Mouse (Mus musculus) heart, embryonic 16.5 days (tissue): ENCODE results near the gene Fam69a. TPM values are rescaled to one million over a fixed set of nuclear protein-coding genes. Genes with fewer than 3 reads are reported as not detected.
"Not testable (repeated sequence)": the region's sequence is repeated elsewhere in the genome, so short reads cannot be mapped to it uniquely, and the experiment has no call there.

Experiments
- ATAC-seq: fragments of 200-750 bp; cut with Nextera tagmentation; replicated peaks from 2 replicates; pipeline ENCODE4 v1.8.0; 2017; ENCODE audit warnings: moderate number of reproducible peaks; ENCODE audit not compliant: insufficient read depth, low FRiP score; ENCODE audit errors: extremely low read depth
- H3K27ac ChIP-seq: fragments of 300-500 bp; sonication (generic); 2 replicates; pipeline ENCODE4 v1.5.1; 2014; ENCODE audit warnings: mild to moderate bottlenecking, low read length, control low read depth, moderate library complexity
- H3K27me3 ChIP-seq: fragments of 300-500 bp; sonication (generic); 2 replicates; pipeline ENCODE4 v1.6.1; 2014; ENCODE audit warnings: low read length, mixed read lengths; ENCODE audit not compliant: control insufficient read depth, insufficient read depth
- H3K36me3 ChIP-seq: fragments of 300-500 bp; sonication (generic); 2 replicates; pipeline ENCODE4 v1.6.1; 2014; ENCODE audit not compliant: control insufficient read depth, insufficient read depth
- H3K4me1 ChIP-seq: fragments of 300-500 bp; sonication (generic); 2 replicates; pipeline ENCODE4 v1.6.1; 2014; ENCODE audit warnings: low read length, mixed read lengths; ENCODE audit not compliant: control insufficient read depth, insufficient read depth
- H3K4me2 ChIP-seq: fragments of 300-500 bp; sonication (generic); 2 replicates; pipeline ENCODE4 v1.6.1; 2014; ENCODE audit warnings: low read depth, mild to moderate bottlenecking, control low read depth, low read length
- H3K4me3 ChIP-seq: fragments of 300-500 bp; sonication (generic); 2 replicates; pipeline ENCODE4 v1.5.1; 2014; ENCODE audit warnings: mild to moderate bottlenecking, control low read depth, low read length
- H3K9ac ChIP-seq: fragments of 300-500 bp; sonication (generic); 2 replicates; pipeline ENCODE4 v1.6.1; 2014; ENCODE audit warnings: low read length, control low read depth
- H3K9me3 ChIP-seq: fragments of 300-500 bp; sonication (generic); replicated peaks from 2 replicates; pipeline ENCODE4 v1.6.1; 2016; ENCODE audit warnings: low read length; ENCODE audit not compliant: control insufficient read depth
- WGBS: fragments of 180-500 bp; shearing (Covaris S2); extraction: QIAGEN DNeasy Blood & Tissue Kit; methylation state at CpG from one replicate; pipeline ENCODE4 v1.1.7; 2014; 5-methylcytosine and 5-hydroxymethylcytosine counted together
- polyA plus RNA-seq: library from polyadenylated mRNA; unstranded; fragments of >200 nt; fragmentation: Nextera tagmentation; extraction: Ambion mirVana; gene quantifications from 2 replicates; pipeline ENCODE4 v1.2.1, GENCODE M21; 2015

The Fam69a gene
- polyA plus RNA-seq: 21.0 and 23.1 TPM in 2 replicates

- peak within 1 kb of the TSS; percentile 89 for H3K4me3 ChIP-seq
- H3K27me3 ChIP-seq: no peaks in the 10 kb centered on the region
- H3K9ac ChIP-seq: peak within 1 kb of the TSS; percentile 89
- peak; percentile 95 for ATAC-seq
- peak within 1 kb of the TSS; percentile 77 for H3K4me2 ChIP-seq
- no peaks in the 10 kb centered on the region for H3K36me3 ChIP-seq
- H3K9me3 ChIP-seq: no peaks in the 10 kb centered on the region
- peak within 1 kb of the TSS; percentile 92 for H3K27ac ChIP-seq
- peaks cover 8% of the 10 kb centered on the region for H3K4me1 ChIP-seq
- under 1% methylated on average over 76 of the region's 91 CpGs for WGBS
Measured at GRCm38 (mm10) chr5:107986967-107987834, at the start of gene Fam69a. Fam69a (minus strand) TSS chr5:107987085.

GRCm38 (mm10) chr5:108035523-108035922, 48.6 kb upstream of the Fam69a start:
- Histone ChIP-seq H3K9ac (no peak overlapping the region), H3K4me3 (no peak overlapping the region), H3K4me1 (no peaks in the 10 kb centered on the region), H3K36me3 (no peaks in the 10 kb centered on the region), H3K27me3 (no peaks in the 10 kb centered on the region), H3K27ac (no peak overlapping the region), H3K4me2 (no peak overlapping the region), H3K9me3 (no peaks in the 10 kb centered on the region)
- 25% methylated on average over 2 of the region's 2 CpGs for WGBS
- ATAC-seq: no peak

GRCm38 (mm10) chr5:108034194-108034593, 47.3 kb upstream of the Fam69a start:
- no peaks in the 10 kb centered on the region for H3K4me1 ChIP-seq
- H3K27me3 ChIP-seq: no peaks in the 10 kb centered on the region
- no peak for ATAC-seq
- 38% methylated on average over 4 of the region's 4 CpGs for WGBS
- no peaks in the 10 kb centered on the region for H3K36me3 ChIP-seq
- H3K4me2 ChIP-seq: no peak overlapping the region
- no peak overlapping the region for H3K9ac ChIP-seq
- H3K9me3 ChIP-seq: no peaks in the 10 kb centered on the region
- H3K4me3 ChIP-seq: no peak overlapping the region
- H3K27ac ChIP-seq: no peak overlapping the region

GRCm38 (mm10) chr5:108031267-108031666, 44.4 kb upstream of the Fam69a start:
- no peak for ATAC-seq

GRCm38 (mm10) chr5:108029968-108030367, 43.1 kb upstream of the Fam69a start:
- Histone ChIP-seq H3K9me3 (no peaks in the 10 kb centered on the region), H3K4me3 (no peak overlapping the region), H3K27me3 (no peaks in the 10 kb centered on the region), H3K4me1 (no peaks in the 10 kb centered on the region), H3K4me2 (no peak overlapping the region), H3K36me3 (no peaks in the 10 kb centered on the region), H3K27ac (no peak overlapping the region), H3K9ac (no peak overlapping the region)
- no peak for ATAC-seq
- 73% methylated on average over 2 of the region's 2 CpGs for WGBS

More at GRCm38 (mm10) chr5:108031267-108031666, 44.4 kb upstream of the Fam69a start:
- Histone ChIP-seq H3K4me2 (no peak overlapping the region), H3K9ac (no peak overlapping the region), H3K36me3 (no peaks in the 10 kb centered on the region), H3K4me1 (no peaks in the 10 kb centered on the region), H3K27ac (no peak overlapping the region), H3K27me3 (no peaks in the 10 kb centered on the region), H3K4me3 (no peak overlapping the region), H3K9me3 (no peaks in the 10 kb centered on the region)
- 89% methylated on average over 4 of the region's 4 CpGs for WGBS

- WGBS: 82% methylated on average over 7 of the region's 7 CpGs
- H3K27ac ChIP-seq, H3K9me3 ChIP-seq, ATAC-seq, H3K27me3 ChIP-seq, H3K36me3 ChIP-seq, H3K9ac ChIP-seq, H3K4me2 ChIP-seq, H3K4me1 ChIP-seq, H3K4me3 ChIP-seq: not testable (repeated sequence)
Measured at GRCm38 (mm10) chr5:108028797-108029536, 42.1 kb upstream of the Fam69a start.

- H3K9ac ChIP-seq: no peak overlapping the region
- H3K9me3 ChIP-seq: no peaks in the 10 kb centered on the region
- 70% methylated on average over 4 of the region's 4 CpGs for WGBS
- no peak overlapping the region for H3K4me3 ChIP-seq
- no peaks in the 10 kb centered on the region for H3K36me3 ChIP-seq
- peak; percentile 65; the same call in 1 of the 2 replicates for ATAC-seq
- no peaks in the 10 kb centered on the region for H3K4me1 ChIP-seq
- no peaks in the 10 kb centered on the region for H3K27me3 ChIP-seq
- H3K4me2 ChIP-seq: no peak overlapping the region
- no peak overlapping the region for H3K27ac ChIP-seq
Measured at GRCm38 (mm10) chr5:108028230-108028629, 41.3 kb upstream of the Fam69a start.

- Histone ChIP-seq H3K4me1 (no peaks in the 10 kb centered on the region), H3K36me3 (no peaks in the 10 kb centered on the region), H3K27me3 (no peaks in the 10 kb centered on the region), H3K4me3 (no peak overlapping the region), H3K4me2 (no peak overlapping the region), H3K9ac (no peak overlapping the region), H3K9me3 (no peaks in the 10 kb centered on the region), H3K27ac (no peak overlapping the region)
- WGBS: 74% methylated on average over 3 of the region's 3 CpGs
- no peak for ATAC-seq
Measured at GRCm38 (mm10) chr5:108021346-108021745, 34.5 kb upstream of the Fam69a start.

- Histone ChIP-seq H3K27me3 (no peaks in the 10 kb centered on the region), H3K27ac (no peak overlapping the region), H3K36me3 (no peaks in the 10 kb centered on the region), H3K4me3 (no peak overlapping the region), H3K4me2 (no peak overlapping the region), H3K9me3 (no peaks in the 10 kb centered on the region), H3K4me1 (peaks cover 13% of the 10 kb centered on the region), H3K9ac (no peak overlapping the region)
- WGBS: 12% methylated on average over 2 of the region's 2 CpGs
- no peak for ATAC-seq
Measured at GRCm38 (mm10) chr5:108019367-108019766, 32.5 kb upstream of the Fam69a start.
